Mouse (Mus musculus) embryo, embryonic 11.5 days (tissue): ENCODE data around the gene Ap2b1.
A peak's percentile ranks its signal among the peaks of the same experiment; 100 is the strongest.
"Not testable (repeated sequence)": the region's sequence is repeated elsewhere in the genome, so short reads cannot be mapped to it uniquely, and the experiment has no call there.

ENCODE experiments used
- DNase-seq: peaks from one replicate; pipeline ENCODE4 v3.0.0-alpha.2; 2012; ENCODE audit warnings: low read depth, low spot score

The Ap2b1 gene

DNA sequence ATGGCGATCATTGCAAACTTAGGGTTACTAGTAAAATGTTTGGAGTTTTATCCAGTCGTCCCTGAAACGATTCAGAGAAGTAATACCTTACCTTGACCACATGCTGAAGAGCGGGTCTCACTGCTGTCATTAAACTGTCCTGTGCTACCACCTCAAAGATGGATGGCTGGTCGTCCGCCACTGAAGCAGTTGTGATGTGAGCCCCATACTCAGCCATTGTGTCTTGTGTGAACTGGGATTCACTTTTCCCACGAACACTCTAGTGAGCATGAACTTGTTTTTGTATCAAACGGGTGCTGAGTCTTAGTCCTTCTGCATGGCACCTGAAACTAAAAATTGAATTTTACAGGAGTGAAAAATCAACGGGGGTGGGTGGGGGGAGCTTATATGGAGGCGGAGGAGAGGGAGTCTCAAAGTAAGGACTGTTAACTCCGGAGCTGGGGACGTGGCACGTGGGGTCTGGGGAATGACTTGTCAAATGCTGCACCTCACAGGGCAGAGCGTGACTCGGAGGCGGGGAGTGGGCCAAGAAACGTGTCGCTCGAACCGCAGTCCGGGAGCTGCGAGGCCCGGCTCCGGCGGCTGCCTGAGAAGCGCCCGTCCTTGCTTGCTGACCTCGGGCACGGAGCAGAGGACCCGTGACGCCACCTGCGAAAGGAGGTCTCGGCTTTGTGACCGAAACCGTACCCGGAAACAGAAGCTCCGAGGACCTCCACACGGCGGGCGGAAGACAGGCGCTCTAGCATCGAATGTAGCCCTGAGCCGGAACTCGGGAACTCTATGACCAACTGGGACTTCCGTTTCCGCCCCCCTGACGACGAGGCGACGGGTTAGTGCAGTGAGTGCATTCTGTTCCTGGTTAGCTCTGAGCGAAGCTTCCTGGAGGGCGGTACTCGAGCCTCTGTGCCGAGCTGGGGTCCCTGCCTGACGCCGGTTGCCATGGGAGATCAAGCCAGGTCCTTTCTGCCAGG, at the start of gene Ap2b1:
TSS of gene Ap2b1 (plus strand) at position 800 of the 971 bp plus-strand sequence.
- peak; percentile 88 for DNase-seq

DNA sequence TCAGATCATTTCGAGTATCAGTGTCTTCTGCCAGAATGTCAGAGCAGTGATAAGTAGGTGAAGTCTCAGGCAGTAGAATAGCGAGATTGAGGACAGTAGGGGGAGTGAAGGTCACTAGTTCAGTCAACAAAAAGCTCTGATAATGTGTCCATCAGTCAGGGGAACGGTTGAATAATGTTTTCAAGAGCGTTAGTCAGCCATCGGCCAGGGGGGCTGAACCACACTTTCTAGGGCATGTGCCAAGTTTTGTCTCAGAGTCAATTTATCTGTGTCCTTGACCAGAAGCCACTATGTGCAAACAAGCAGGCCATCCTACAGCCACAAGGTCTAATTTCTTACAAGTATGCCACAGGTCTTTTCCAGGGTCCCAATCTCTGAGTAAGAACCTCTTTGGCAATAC, 41.6 kb upstream of the Ap2b1 start:
- not testable (repeated sequence) for DNase-seq

DNA sequence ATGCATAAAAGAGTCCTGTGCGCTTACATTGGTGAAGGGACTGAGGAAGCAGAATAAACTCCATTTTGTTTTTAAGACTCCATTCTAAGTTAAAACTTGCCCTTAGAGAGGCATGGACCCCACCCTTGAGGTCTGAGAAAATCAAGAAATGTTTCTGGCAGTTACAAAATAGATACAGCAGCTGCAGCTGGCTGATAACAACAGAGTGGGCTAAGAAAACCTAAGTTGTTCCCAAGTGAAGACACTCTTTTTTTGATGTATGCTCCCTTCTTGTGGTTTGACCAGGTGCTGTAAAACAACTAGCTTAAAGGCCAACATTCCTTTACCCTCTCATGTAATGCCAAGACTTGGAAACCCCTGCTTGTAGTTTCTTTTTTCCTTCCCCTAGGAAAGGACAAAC, 36.2 kb upstream of the Ap2b1 start:
- DNase-seq, result no peak

DNA sequence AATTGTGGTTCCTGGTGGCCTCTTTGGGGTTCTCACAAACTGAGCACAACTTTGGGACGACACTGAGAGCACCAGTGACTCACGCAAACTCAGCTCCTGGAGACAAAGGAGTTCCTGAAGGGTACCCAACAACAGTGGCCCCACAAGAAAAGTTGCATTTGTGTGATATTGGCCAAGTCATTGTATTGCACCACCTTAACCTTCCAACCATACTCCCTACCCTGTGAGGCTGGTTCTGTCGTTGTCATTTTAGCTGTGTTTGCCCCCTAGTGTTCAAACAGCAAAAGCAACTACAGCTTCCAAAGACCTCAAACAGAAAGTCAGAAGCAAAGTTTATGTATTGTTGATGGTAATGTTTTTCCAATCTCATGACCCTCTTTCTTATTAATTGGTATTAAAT, 35.7 kb upstream of the Ap2b1 start:
- no peak for DNase-seq

DNA sequence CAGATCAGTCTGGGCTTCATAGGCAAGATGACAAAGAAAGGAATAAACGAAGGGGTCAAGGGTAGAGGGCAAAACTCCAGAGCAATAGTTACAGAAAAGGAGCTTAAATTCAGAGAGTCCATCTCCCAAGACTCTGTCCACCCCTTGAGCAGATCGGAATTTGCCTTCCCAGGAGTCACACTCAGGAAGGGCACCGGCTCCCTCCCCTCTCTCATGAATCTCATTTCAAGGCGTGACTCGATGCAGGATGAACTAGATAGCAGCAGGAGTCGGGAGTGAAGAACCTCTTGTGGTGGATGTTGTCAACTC, 28.0 kb upstream of the Ap2b1 start:
- DNase-seq, result no peak

DNA sequence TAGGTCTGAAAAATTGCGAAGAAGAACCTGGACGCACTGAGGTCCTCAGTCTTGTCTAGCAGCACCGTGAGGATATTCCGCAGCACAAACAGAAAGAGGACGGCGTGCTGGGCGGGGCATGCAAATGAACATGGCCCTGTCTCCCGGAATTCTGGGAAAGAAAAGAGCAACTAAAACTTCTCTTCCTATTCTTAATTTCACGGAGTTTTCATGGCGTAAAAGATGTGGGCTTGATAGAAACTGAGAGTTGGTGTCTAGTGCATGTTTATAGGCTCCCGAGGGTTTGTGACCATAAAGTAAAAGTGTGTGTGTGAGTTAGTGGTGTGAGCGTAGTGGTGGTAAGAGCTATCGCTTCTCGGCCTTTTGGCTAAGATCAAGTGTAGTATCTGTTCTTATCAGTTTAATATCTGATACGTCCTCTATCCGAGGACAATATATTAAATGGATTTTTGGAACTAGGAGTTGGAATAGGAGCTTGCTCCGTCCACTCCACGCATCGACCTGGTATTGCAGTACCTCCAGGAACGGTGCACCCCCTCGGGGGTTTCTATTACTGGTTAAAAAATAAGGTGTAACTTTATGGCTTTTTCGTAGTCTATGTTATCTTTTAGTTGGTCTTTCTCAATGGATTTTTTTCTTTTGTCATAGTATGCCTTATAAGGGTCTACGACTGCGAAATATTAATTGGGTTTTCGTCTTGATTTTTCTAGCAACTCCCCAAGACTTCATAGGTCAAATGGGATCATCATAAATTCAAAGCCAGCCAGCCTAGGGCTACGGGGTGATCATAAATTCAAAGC, 27.5 kb upstream of the Ap2b1 start:
- DNase-seq, result peak; percentile 76

DNA sequence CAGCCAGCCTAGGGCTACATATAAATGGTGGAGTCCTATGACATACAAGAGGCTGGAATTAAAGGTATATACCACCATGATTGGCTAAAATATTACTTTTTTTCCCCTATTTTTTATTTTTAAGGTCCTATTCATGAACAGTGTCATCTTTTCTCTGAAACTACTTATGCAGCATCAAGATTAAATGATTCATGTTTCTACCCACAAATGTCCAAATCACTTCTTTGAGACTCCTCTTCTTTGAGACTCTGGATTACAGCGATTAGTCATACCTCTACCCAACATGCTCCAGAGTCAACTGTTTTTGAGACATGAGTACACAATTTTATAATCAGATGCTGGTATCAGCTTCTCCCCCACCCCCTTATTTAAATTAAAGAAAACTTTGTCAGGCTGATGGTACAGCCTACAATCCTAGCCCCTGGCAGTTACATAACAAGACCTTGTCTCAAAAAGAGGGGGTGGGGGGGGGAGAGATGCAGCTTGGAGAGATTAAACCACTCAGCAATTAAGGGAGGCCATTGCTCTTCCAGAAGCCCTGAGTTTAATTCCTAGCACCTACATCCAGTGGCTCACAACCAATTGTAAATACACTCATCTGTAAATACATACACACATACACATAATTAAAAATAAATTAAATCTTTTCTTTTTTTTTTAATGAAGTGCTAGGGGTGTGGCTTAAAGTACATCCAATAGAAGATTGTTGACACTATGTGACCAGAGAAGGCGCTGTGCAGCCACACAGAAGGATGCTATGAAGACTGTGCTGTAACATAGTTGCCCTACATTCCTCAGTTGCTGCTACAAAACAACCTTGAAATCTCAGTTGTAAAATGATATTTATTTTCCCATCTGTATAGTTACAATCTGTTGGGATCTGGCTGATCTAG, 26.6 kb upstream of the Ap2b1 start:
- DNase-seq, result no peak

DNA sequence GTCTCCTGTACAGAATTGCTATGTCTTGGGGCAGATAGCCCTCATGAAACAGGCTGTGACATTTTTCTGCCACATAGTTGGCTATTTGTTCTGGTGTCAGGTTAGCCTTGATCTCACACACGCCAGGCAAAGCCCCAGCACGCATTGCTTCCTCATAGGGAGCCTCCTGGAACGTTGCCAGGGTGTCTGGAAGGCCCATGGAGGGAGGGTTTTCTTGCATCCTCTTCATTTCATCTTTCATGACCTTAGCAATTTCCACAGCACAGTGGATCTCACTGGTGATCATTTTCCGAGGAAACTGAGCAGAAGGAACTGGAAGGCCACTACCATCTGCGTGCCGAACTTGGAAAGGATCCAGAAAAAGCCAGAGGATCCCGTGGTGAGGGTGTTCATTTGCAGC, 22.6 kb upstream of the Ap2b1 start:
- no peak for DNase-seq

DNA sequence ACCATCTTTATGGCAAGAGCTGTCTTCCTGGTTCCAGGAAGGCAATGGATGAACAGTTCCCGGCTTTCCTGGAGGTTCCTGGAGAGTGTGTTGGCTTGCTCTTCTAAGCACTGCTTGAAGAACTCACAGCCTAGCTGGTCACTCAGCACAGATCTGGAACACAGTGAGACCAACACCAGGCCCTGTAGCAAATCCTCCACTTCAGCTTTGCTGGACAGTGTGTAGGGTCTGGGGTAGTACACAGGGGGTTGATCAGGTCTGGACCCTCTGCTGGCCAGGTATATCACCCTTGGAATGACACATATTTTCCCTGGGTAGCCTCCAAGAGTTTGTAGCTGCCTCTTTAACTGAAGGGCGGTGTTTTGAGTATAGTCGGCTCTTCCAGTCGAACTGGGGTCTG, 19.8 kb upstream of the Ap2b1 start:
- no peak for DNase-seq

DNA sequence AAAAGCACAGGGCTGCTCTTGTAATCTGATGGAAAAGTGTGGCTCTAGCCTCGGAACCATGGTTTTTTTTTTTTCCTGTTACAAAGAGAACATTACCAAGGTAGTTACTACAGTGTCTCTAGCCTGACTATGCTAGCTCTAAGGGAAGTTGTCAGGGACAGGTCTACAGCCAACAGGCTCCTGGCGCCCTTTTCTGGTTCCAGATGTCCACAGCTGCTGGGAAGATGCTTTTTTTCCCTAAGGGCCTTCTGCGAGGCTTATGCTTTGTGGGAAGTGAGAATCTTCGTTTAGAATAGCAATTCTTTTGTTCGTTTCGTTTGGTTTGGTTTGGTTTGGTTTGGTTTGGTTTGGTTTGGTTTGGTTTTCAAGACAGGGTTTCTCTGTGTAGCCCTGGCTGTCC, 19.1 kb upstream of the Ap2b1 start:
- no peak for DNase-seq

DNA sequence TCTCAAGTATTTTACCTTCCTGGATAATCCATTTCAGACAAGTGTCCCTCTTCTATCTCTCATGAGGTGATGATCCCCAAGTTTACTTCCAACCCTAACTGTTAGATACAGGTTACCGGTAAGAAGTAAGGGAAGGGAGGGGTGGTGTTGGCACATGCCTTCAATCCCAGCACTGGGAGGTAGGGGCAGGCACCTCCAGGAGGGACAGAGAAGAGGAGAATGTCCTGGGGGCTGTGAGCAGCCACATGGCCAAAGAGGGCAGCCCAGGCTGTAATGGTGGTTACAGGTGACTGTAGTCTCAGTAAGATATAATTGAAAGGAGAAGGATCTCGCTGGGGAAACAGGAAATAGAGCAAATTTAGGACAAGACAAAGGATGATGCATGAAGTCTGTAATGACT, 16.7 kb upstream of the Ap2b1 start:
- no peak for DNase-seq

DNA sequence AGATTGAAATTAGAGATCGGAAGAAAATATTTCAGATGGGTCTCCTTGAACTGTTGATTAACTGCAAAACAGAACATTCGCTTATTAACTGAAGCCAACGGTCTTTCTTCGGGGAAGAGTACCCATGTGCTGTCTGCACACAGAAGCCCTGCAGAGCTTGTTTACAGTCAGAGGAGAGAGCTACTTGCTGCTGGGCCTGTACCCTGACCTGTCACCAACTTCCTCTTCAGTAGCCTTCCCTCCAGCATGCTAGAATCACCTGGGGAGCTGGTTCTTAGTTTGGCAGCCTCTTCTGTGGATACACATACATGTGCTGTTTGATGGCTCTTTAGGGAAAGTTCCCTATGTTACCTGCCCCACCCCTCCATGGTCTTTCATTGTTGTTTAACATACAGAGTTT, 13.2 kb upstream of the Ap2b1 start:
- DNase-seq, result no peak

DNA sequence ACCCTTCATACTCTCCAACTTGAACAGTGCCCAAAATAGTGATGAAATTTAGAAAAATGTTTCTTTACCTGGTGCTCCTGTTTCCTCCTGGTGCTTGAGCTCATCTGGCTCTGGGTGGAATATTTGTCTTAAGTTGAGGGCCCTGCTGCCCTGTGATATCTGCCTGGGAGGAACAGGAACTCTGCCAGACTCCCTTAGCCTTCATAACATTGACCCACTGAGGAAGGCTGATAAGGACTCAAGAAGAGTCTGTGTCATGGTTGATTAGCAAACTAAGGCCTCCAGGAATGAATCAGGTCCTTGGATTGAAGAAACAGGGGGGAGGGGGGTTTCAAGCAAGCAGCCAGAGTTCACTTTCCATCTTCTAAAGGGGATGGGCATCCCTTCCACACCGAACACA, 12.3 kb upstream of the Ap2b1 start, which contains the start of gene Slfn14:
TSS of gene Slfn14 (minus strand) at position 161 of the 400 bp plus-strand sequence.
- no peak for DNase-seq

DNA sequence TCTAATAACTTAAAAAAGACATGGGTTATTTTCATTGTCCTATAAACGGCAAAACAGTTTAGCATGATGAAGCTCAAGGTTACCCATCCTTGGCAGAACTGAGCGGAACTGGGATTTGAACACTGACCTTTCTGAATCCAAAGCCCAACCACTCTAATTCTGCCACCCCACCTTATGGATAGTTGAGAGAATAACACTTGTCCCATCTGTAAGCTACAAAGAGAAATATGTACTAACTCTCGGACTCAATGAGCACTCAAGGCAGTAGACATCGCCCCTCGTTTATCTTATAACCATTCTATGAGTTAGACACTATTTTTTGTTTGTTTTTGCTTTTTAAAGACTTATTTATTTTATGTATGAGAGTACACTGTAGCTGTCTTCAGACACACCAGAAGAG, 9.8 kb upstream of the Ap2b1 start:
- no peak for DNase-seq

DNA sequence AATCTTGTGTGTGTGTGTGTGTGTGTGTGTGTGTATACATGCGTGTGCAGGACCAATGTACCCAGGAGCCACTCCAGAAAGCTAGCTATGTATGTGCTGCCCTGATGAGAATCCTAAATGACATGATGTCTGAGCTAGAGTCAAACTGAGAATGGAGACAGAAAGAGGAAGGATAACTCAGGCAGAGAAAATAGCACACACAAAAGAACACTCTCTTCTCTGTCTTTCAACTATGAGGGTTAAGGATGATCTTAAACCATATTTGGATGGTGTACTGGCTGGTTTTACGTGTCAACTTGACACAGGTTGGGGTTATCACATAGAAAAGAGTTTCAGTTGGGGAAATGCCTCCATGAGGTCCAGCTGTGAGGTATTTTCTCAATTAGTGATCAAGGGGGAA, 9.2 kb upstream of the Ap2b1 start:
- DNase-seq, result no peak

DNA sequence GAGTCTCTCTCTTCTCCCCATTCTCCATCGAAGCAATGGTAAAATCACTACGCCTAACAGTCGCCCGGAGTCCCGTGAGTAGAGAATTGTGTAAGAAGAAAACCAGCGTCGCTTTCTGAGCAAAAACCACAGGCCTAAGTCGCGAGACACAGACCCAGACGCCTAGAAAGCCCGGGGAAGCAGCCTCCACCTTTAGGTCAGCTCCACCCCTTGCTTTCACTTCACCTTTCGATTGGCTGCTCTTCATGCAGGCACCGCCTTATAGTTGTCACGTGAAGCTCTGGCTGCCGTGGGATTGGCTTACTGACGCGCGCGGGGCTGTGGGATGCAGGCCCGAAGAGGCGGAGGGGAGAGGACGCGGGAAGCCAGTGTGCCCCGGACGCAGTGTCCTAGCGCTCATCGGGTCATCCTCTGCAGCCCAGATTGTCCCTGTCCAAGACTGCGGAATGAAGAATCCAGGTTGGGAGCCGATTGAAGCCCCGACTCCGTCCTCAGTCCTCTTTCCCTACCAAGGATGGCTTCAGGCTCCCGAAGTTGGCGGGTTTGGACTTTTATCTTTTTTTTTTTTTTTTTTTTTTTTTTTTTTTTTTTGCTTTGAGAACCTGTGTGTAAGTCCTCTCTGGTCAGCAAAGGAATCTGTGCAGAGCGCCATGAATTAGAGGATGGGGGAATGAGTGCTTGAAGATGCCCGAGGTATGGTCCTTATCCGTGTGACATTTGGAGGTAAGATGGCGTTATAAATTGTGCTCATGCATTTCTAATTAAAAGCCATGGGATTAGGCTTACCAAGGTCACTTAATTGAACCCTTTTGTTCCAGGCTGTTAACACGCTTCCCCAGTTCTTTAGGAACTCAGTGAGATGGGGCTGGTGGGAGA, 7.2 kb upstream of the Ap2b1 start:
- peak; percentile 88 for DNase-seq

DNA sequence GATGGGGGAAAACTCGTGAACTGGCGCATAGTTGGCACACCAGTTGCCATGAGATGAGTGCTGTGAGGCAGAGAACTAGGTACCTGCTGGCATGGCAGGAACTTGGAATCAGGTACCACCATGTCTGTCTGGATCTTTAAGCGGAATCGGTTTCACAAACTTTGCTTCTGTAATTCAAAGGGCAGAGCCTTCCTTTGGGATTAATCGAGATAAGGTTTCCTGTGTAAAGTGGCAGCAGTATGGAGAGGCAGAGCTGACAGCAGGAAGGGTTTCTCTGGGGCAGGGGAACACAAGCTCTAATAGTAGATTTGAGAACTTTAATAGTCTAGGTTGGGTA, 6.6 kb upstream of the Ap2b1 start:
- DNase-seq, result no peak

DNA sequence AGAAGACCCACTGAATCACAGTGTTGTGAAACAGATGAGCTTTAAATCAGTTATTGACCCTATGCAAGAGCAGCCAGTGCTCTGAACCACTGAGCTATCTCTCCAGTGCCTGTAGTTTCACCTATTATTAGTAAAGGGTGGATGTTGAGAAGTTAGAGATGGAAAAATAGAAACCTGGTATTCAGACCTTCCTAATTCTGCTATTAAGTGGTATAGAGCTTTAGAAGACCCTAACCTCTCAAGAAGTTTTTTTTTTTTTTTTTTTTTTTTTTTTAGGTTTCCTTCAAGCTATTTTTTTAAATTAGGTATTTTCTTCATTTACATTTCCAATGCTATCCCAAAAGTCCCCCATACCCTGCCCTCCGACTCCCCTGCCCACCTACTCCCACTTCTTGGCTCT, 5.6 kb upstream of the Ap2b1 start:
- no peak for DNase-seq

DNA sequence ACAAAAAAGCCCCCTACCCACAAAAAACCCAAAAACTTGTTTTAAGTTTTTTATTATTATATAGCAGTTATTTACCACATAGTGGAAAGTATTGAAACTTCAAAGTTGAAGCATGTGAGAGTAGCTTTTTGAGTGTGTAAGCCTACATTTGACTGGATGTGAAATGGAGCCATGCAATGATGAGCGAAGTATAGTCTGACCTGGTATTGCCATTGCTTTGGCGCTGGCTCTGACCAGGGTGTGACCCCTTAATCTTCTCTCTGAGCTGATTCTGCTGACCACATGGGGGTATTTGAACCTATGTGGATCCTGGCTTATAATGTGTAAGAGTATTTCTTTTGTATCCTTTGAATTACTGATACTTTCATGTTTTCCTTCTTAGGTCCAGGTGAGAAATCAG, 4.7 kb upstream of the Ap2b1 start:
- DNase-seq, result no peak

DNA sequence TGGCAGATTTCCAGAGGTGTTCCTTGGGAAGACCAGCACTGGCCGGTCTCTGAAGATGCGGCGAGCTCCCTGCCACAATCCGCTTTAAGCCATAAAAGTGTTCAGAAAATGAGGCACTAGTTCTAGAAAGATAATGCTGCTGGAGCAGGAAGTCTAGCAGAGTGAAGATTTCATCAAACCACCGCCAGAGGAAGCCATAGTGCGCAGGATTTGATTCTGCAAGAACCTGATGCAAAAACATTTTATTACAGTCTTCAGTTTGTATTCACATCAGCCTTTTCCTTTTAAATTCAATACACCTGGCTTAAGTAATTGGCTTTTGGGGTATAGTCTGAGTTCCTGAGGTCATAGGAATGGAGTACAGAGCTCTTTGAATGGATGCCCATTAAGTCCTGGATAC, 1.0 kb upstream of the Ap2b1 start:
- DNase-seq, result no peak

DNA sequence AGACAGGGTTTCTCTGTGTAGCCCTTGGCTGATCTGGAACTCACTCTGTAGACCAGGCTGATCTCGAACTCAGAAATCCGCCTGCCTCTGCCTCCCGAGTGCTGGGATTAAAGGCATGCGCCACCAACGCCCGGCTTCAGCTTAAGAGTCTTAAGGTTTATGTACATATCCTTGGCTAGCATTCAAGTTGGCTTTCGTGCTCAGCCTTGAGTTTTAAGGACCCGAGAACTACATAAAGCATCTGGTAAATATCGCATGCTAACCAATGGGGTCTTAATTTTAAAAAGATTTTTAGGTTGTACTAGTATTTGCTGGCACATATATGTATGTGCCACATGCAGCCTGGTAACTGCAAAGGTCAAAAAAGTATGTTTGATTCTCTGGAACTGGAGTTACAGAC, 900 bp downstream of the Ap2b1 start:
- no peak for DNase-seq
